Mouse (Mus musculus): ENCODE results near the gene Srsf2. TPM values are rescaled to one million over a fixed set of nuclear protein-coding genes. Genes with fewer than 3 reads are reported as not detected.
"Not testable (repeated sequence)": the region's sequence is repeated elsewhere in the genome, so short reads cannot be mapped to it uniquely, and the experiment has no call there.

Gene Srsf2
- 596 and 658 TPM in 2 replicates for polyA plus RNA-seq (2015; fragmentation: Nextera tagmentation; extraction: Ambion mirVana)

DNA sequence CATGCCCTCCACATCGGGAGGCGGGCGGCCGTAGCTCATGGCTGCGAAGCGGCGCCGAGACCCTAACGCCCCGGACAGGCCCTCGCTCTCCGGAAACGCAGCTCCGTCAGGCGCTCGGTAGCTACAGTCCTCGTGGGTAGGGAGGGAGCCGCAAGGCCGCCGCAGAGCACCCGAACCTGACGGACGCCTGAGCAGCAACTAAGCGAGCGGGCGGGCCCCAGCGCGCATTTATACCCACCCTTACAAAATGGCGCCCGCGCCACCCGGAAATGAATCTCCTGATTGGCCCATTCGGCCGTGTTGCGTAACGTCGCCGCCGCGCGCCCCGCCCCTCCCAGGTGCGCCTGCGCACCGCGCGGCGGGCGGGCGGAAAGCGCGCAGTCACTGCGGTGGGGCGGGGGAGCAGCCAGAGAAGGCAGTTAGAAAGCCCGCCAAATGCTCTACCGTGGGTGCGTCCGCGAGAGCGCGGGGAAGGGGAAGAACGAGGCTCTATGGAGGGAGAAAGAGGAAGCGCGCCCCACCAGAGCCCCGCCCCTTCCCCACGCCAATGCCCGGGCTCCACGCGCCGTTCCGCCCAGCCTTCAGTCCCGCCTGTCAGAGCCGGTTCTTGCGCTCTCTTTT, at the start of gene Srsf2:
Gene Srsf2 (minus strand): TSS at position 204 of the 621 bp plus-strand sequence.
- Histone ChIP-seq H3K27ac (peak within 1 kb of the TSS; percentile 99), H3K4me1 (peaks cover 19% of the 10 kb centered on the region), H3K9ac (peak within 1 kb of the TSS; percentile 95), H3K27me3 (no peaks in the 10 kb centered on the region), H3K36me3 (peaks cover 36% of the 10 kb centered on the region), H3K9me3 (no peaks in the 10 kb centered on the region), H3K4me2 (peak within 1 kb of the TSS; percentile 68), H3K4me3 (peak within 1 kb of the TSS; percentile 98)
- peak; percentile 92 for ATAC-seq (ENCODE audit: insufficient number of reproducible peaks, low FRiP score, low TSS enrichment, low read depth)
- WGBS: under 1% methylated on average over 72 of the region's 74 CpGs

DNA sequence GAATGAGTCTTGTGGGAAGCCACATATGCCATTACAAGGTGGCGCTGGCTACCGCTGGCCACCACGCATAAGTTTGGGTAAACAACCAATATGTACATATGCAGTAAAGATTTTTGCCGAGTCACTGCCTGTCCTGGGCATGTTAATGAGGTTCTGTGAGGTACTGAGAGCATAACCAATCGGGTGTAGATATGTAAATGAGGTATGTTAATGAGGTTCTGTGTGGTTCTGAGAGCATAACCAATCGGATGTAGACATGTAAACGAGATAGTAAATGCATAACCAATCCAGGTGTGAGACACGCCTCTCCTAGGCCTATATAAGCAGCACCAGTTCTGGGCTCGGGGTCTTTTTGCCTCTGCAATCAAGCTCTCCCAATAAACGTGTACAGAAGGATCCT, 49.7 kb upstream of the Srsf2 start:
- not testable (repeated sequence) for H3K9me3 ChIP-seq; ATAC-seq (ENCODE audit: insufficient number of reproducible peaks, low FRiP score, low TSS enrichment, low read depth); H3K4me3 ChIP-seq; H3K4me2 ChIP-seq; H3K9ac ChIP-seq; H3K36me3 ChIP-seq; H3K27ac ChIP-seq
- Histone ChIP-seq H3K4me1 (peaks cover 10% of the 10 kb centered on the region), H3K27me3 (peaks cover 18% of the 10 kb centered on the region)
- WGBS: 88% methylated on average over 10 of the region's 10 CpGs

DNA sequence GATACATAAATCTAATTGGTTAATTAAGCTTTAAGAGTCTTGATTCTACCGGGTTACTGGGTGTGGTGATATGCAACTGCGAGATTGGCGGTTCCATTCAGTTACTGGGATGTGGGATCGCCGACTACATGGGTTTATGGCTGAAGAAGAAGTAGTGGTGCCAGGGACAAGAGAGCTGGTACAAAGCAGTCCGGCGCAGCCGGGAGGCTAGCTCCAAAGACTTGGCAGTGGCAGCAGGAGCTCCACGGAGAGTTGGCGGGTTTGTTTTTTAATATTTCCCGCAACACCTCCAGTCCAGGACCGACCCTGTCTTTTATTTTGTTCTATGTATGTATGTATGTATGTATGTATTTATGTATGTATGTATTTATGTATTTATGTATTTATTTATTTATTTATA, 46.4 kb upstream of the Srsf2 start:
- H3K36me3 ChIP-seq: no peaks in the 10 kb centered on the region
- H3K4me1 ChIP-seq: no peaks in the 10 kb centered on the region
- H3K4me3 ChIP-seq: no peak overlapping the region
- no peak overlapping the region for H3K27ac ChIP-seq
- peaks cover 2% of the 10 kb centered on the region for H3K27me3 ChIP-seq
- no peak for ATAC-seq (ENCODE audit: insufficient number of reproducible peaks, low FRiP score, low TSS enrichment, low read depth)
- 87% methylated on average over 12 of the region's 12 CpGs for WGBS
- H3K4me2 ChIP-seq: no peak overlapping the region
- H3K9ac ChIP-seq: no peak overlapping the region
- H3K9me3 ChIP-seq: no peaks in the 10 kb centered on the region

DNA sequence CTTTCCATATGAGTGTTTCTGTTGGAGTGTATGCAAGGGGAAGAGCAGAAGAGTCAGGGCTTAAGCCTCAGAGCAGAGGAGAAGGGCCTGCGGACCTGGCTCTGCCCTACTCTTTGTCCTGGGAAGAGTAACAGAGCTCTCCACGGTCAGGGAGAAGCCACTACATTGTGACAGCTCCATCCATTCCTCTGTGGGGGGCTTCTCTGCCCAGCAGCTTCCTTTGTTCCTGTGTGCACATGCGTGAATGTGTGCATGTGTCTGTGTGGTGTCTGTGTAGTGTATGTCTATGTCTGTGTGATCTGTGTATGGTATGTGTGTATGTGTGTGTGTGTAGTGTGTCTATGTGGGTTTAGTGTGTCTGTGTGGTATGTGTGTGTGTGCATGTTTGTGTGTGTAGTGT, 42.5 kb upstream of the Srsf2 start:
- Histone ChIP-seq H3K27ac (no peak overlapping the region), H3K4me3 (no peak overlapping the region), H3K4me1 (peaks cover 5% of the 10 kb centered on the region; the same call in 1 of the 2 replicates), H3K9me3 (no peaks in the 10 kb centered on the region), H3K9ac (no peak overlapping the region), H3K4me2 (no peak overlapping the region), H3K36me3 (no peaks in the 10 kb centered on the region), H3K27me3 (no peaks in the 10 kb centered on the region)
- no peak for ATAC-seq (ENCODE audit: insufficient number of reproducible peaks, low FRiP score, low TSS enrichment, low read depth)
- 73% methylated on average over 3 of the region's 3 CpGs for WGBS

DNA sequence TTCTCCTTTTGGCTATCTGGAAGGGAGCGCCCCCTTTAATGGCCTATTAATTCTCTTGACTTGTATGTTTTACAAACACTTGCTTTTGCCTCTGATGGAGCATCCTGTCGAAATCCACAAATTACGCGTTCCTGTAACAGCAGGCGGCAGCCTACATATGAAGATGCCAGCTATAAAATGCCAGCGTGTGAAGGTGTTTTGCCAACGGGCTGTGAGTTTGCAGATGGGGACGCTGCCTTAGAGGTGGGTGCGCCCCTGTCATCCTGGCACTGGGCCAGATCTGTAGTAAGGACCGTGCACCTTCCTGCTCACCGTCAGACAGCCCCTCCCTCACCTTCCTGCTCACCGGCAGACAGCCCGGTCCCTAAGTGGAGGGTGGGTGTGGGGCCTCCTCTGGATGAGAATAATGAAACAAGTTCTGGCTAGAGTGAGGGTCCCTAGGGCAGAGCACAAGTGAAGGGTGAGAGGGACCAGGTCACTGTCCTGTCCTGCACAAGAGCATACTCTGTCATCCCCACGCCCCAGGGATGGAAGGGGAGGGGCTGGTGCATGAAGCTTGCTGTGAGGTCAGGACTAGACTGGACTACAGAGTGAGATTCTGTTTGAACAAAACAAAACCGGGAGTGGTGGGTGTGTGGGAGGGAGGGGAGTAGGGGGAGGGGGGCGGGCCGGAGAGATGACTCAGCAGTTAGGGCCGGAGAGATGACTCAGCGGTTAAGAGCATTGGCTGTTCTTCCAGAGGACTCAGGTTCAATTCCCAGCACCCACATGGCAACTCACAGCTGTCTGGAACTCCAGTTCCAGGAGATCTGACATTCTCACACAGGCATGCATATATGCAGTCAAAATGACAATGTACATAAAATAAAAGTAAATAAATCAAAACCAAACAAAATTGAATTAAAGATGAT, 40.9 kb upstream of the Srsf2 start:
- Histone ChIP-seq H3K27me3 (no peaks in the 10 kb centered on the region), H3K27ac (no peak overlapping the region), H3K9ac (no peak overlapping the region), H3K4me3 (no peak overlapping the region), H3K4me2 (no peak overlapping the region), H3K9me3 (no peaks in the 10 kb centered on the region), H3K36me3 (no peaks in the 10 kb centered on the region), H3K4me1 (peaks cover 5% of the 10 kb centered on the region; the same call in 1 of the 2 replicates)
- WGBS: 42% methylated on average over 19 of the region's 19 CpGs
- ATAC-seq (ENCODE audit: insufficient number of reproducible peaks, low FRiP score, low TSS enrichment, low read depth): no peak

DNA sequence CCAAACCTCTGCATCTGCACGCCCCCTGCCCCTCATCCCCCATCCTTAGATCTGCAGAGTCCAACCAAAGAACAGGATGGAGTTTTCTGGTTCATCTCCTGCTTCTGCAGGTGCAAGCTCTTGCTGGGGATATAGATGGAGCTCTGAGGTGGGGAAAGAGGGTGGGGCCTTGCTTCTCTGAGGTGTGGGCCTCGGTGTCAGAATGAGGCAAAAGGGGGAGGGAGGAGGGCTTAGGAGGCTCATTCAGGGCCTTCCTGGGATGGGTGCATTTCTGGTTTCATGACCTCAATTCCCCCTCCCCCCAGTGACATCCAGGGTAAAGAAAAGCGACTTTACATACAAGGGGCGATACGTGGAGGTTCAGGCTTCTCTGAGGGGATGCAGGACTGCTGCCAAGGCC, 34.2 kb upstream of the Srsf2 start:
- WGBS: 52% methylated on average over 5 of the region's 5 CpGs
- no peaks in the 10 kb centered on the region for H3K36me3 ChIP-seq
- H3K27ac ChIP-seq: no peak overlapping the region
- no peak overlapping the region for H3K9ac ChIP-seq
- no peaks in the 10 kb centered on the region for H3K9me3 ChIP-seq
- 0 out of 2 replicates have a peak, but pooled peaks cover 4% of the 10 kb centered on the region for H3K27me3 ChIP-seq
- H3K4me1 ChIP-seq: peaks cover 9% of the 10 kb centered on the region; the same call in 1 of the 2 replicates
- H3K4me2 ChIP-seq: no peak overlapping the region
- no peak overlapping the region for H3K4me3 ChIP-seq
- ATAC-seq (ENCODE audit: insufficient number of reproducible peaks, low FRiP score, low TSS enrichment, low read depth): no peak

DNA sequence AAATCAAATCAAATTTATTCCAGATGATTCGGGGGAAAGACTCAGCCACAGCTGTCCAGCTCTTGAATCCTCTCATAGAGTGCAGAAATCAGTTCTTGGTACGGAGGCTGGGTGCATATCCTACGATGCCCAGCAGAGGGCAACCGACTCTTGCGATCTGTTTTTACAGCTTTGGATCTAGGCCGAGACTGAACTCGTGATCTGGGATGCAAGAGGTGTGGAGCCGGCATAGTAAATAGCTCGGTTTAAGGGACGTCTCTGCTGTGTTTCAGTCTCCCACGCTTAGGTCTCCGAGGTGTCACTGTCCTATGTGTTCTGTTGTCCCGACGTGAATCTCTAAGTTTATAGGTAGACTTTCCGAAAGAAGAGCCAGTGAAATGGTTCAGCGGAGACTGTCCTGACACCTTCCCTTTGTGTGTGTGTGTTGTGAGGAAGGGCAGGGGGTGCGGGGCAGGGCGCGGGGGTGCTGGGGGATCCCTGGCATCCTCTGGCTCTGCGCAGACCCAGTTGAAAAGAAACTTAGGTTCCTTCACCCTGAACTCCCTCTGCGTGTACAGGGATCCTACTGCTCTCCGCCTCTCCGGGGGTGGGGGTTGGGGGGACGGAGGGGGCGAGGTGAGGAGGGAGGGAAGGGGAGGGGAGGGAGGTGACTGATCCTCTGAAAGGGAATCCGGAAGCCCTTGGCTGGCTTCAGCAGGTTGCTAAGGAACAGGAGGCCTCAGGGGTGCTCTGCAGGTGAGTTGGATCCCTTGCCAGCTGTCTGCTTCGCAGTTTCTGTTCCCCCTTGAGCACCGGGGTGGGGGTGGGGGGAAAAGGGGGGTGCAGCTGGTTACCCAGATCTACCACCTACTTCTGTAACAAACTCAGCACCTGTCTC, 32.6 kb upstream of the Srsf2 start:
- peaks cover 9% of the 10 kb centered on the region; the same call in 1 of the 2 replicates for H3K4me1 ChIP-seq
- no peak overlapping the region for H3K27ac ChIP-seq
- no peaks in the 10 kb centered on the region for H3K9me3 ChIP-seq
- H3K27me3 ChIP-seq: 0 out of 2 replicates have a peak, but pooled peaks cover 4% of the 10 kb centered on the region
- 2% methylated on average over 28 of the region's 28 CpGs for WGBS
- no peak overlapping the region for H3K9ac ChIP-seq
- H3K4me2 ChIP-seq: peak overlapping the region; percentile 56
- no peak for ATAC-seq (ENCODE audit: insufficient number of reproducible peaks, low FRiP score, low TSS enrichment, low read depth)
- no peaks in the 10 kb centered on the region for H3K36me3 ChIP-seq
- peak overlapping the region; percentile 36 for H3K4me3 ChIP-seq

DNA sequence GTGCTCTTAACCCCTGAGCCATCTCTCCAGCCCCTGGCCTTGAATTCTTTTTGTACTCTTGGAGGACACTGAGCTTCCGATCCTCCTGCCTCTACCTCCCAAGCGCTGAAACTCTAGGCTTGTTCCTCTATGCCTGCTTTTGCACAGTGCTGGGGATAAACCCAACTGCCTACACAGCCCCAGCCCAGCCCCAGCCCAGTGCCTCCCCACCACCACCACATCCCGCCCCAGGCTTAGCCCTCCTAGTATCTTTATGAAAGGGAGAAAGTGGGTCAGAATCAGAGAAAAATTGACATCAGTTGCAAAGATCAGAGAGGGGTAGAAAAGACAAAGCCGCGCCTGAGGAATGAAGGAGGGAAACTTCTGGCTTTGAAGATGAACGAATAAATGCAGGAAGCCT, 31.2 kb upstream of the Srsf2 start:
- Histone ChIP-seq H3K27ac (no peak overlapping the region), H3K9me3 (no peaks in the 10 kb centered on the region), H3K36me3 (no peaks in the 10 kb centered on the region), H3K4me2 (no peak overlapping the region), H3K9ac (no peak overlapping the region), H3K27me3 (0 out of 2 replicates have a peak, but pooled peaks cover 4% of the 10 kb centered on the region), H3K4me3 (no peak overlapping the region), H3K4me1 (peaks cover 9% of the 10 kb centered on the region; the same call in 1 of the 2 replicates)
- WGBS: 85% methylated on average over 6 of the region's 6 CpGs
- no peak for ATAC-seq (ENCODE audit: insufficient number of reproducible peaks, low FRiP score, low TSS enrichment, low read depth)

DNA sequence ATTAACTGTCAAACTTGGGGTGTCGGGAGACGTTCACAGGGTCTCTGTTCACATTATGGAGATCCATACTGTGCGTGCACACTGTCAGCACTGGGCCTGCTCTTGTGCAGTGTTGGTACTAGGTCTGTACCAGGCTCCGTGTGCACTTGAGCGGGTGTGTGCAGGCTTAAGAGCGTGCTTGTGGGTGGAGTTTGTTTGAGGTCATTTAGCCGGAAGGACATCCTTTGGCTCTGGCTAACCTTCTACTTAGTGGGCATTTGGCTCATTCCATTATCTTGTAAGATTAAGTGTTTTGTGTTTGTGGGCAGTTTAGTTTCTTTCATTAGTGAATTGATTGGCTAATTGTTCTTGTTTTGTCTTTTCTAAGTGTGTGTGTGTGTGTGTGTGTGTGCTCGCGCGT, 29.6 kb upstream of the Srsf2 start:
- Histone ChIP-seq H3K27ac (no peak overlapping the region), H3K4me2 (no peak overlapping the region), H3K27me3 (0 out of 2 replicates have a peak, but pooled peaks cover 4% of the 10 kb centered on the region), H3K9me3 (no peaks in the 10 kb centered on the region), H3K4me3 (no peak overlapping the region), H3K36me3 (no peaks in the 10 kb centered on the region), H3K4me1 (peaks cover 9% of the 10 kb centered on the region; the same call in 1 of the 2 replicates), H3K9ac (no peak overlapping the region)
- WGBS: 79% methylated on average over 10 of the region's 10 CpGs
- ATAC-seq (ENCODE audit: insufficient number of reproducible peaks, low FRiP score, low TSS enrichment, low read depth): no peak

DNA sequence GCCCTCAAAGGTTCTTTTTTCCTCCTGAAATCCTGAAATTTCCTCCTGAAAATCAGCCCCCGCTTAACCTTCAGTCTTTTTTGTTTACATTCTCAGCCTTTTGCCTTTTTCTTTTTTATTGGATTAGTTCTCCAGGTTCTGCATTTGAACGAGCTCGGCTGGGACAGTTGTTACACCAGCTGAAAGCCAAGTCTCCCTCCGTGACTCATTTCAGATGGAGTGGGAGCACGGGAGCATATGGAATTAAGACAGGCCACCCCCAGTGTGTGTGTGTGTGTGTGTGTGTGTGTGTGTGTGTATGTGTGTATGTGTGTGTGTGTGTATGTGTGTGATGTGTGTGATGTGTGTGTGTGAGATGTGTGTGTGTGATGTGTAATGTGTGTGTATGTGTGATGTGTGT, 28.5 kb upstream of the Srsf2 start:
- Histone ChIP-seq H3K27ac (no peak overlapping the region), H3K9ac (no peak overlapping the region), H3K9me3 (no peaks in the 10 kb centered on the region), H3K4me2 (no peak overlapping the region), H3K36me3 (no peaks in the 10 kb centered on the region), H3K27me3 (no peaks in the 10 kb centered on the region), H3K4me1 (peaks cover 9% of the 10 kb centered on the region; the same call in 1 of the 2 replicates), H3K4me3 (no peak overlapping the region)
- no peak for ATAC-seq (ENCODE audit: insufficient number of reproducible peaks, low FRiP score, low TSS enrichment, low read depth)
- 60% methylated on average over 5 of the region's 5 CpGs for WGBS

DNA sequence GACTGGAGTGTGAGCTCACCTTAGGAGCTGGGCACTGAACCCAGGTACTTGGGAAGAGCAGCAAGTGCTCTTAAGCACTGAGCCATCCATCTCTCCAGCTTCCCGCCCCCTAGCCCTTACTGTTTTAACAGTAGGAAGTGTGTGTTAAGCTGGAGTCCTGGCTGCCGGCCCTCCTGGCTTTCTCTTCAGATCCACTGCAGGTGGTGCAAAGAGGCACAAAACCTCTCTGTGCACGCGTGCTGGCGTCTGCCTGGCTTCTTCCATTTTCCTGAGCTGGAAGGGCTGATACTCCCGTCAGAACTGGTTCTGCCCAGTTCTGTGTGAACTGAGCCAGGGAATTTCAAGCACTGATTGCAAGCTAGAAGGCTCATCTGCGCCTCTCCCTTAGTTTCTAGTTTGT, 27.9 kb upstream of the Srsf2 start:
- Histone ChIP-seq H3K36me3 (no peaks in the 10 kb centered on the region), H3K4me1 (peaks cover 6% of the 10 kb centered on the region; the same call in 1 of the 2 replicates), H3K27me3 (no peaks in the 10 kb centered on the region), H3K4me3 (no peak overlapping the region), H3K9ac (no peak overlapping the region), H3K4me2 (no peak overlapping the region), H3K9me3 (no peaks in the 10 kb centered on the region), H3K27ac (no peak overlapping the region)
- 61% methylated on average over 7 of the region's 7 CpGs for WGBS
- ATAC-seq (ENCODE audit: insufficient number of reproducible peaks, low FRiP score, low TSS enrichment, low read depth): no peak
